Mouse (Mus musculus) liver, embryonic 12.5 days (tissue): Measurements from ENCODE around the gene Ttll12. TPM values are rescaled to one million over a fixed set of nuclear protein-coding genes. Genes with fewer than 3 reads are reported as not detected.

ENCODE experiments used
- ATAC-seq: fragments of 200-750 bp; cut with Nextera tagmentation; 2 replicates; pipeline ENCODE4 v1.8.0; 2017; ENCODE audit warnings: moderate number of reproducible peaks, mild to moderate bottlenecking, moderate library complexity
- H3K27ac ChIP-seq: fragments of 300-500 bp; sonication (generic); 2 replicates; pipeline ENCODE4 v1.5.1; 2016; ENCODE audit warnings: mild to moderate bottlenecking
- H3K27me3 ChIP-seq: fragments of 300-500 bp; sonication (generic); replicated peaks from 2 replicates; pipeline ENCODE4 v1.6.1; 2016; ENCODE audit warnings: mild to moderate bottlenecking, moderate library complexity
- H3K36me3 ChIP-seq: fragments of 300-500 bp; sonication (generic); 2 replicates; pipeline ENCODE4 v1.6.1; 2016; ENCODE audit warnings: mild to moderate bottlenecking, moderate library complexity
- H3K4me1 ChIP-seq: fragments of 300-500 bp; sonication (generic); 2 replicates; pipeline ENCODE4 v1.6.1; 2016
- H3K4me2 ChIP-seq: fragments of 300-500 bp; sonication (generic); 2 replicates; pipeline ENCODE4 v1.6.1; 2016; ENCODE audit warnings: mild to moderate bottlenecking, moderate library complexity
- H3K4me3 ChIP-seq: fragments of 300-500 bp; sonication (generic); 2 replicates; pipeline ENCODE4 v1.5.1; 2016; ENCODE audit warnings: mild to moderate bottlenecking, moderate library complexity
- H3K9ac ChIP-seq: fragments of 300-500 bp; sonication (generic); 2 replicates; pipeline ENCODE4 v1.6.1; 2016; ENCODE audit warnings: mild to moderate bottlenecking, moderate library complexity
- H3K9me3 ChIP-seq: fragments of 300-500 bp; sonication (generic); replicated peaks from 2 replicates; pipeline ENCODE4 v1.6.1; 2016; ENCODE audit warnings: mild to moderate bottlenecking, moderate library complexity
- WGBS: fragments of 180-500 bp; shearing (Covaris S2); methylation state at CpG from one replicate; pipeline ENCODE4 v1.1.7; 2016; ENCODE audit not compliant: insufficient replicate concordance; 5-methylcytosine and 5-hydroxymethylcytosine counted together
- polyA plus RNA-seq: library from polyadenylated mRNA; unstranded; fragments of >200 nt; fragmentation: Nextera tagmentation; extraction: Ambion mirVana; gene quantifications from 2 replicates; pipeline ENCODE4 v1.2.1, GENCODE M21; 2016

Gene Ttll12
- polyA plus RNA-seq, 1 experiment from 2014 or later, result 62.7 TPM

GRCm38 (mm10) chr15:83593189-83593585, 1.8 kb downstream of the Ttll12 start:
- ATAC-seq, result peak; percentile 43
- H3K9me3 ChIP-seq, result no peaks in the 10 kb centered on the region
- peak overlapping the region; percentile 96 for H3K4me2 ChIP-seq
- H3K4me1 ChIP-seq, result peaks cover 61% of the 10 kb centered on the region
- peak overlapping the region; percentile 100 for H3K27ac ChIP-seq
- peaks cover 36% of the 10 kb centered on the region for H3K36me3 ChIP-seq
- H3K4me3 ChIP-seq, result peak overlapping the region; percentile 95
- H3K27me3 ChIP-seq, result no peaks in the 10 kb centered on the region
- peak overlapping the region; percentile 96 for H3K9ac ChIP-seq

- Histone ChIP-seq H3K9ac (peak overlapping the region; percentile 96), H3K27ac (peak overlapping the region; percentile 100), H3K4me1 (peaks cover 61% of the 10 kb centered on the region), H3K27me3 (no peaks in the 10 kb centered on the region), H3K4me3 (peak overlapping the region; percentile 95), H3K9me3 (no peaks in the 10 kb centered on the region), H3K4me2 (peak overlapping the region; percentile 96), H3K36me3 (peaks cover 43% of the 10 kb centered on the region)
- 18% methylated on average over 8 of the region's 8 CpGs for WGBS
- peak; percentile 76 for ATAC-seq
These were observed 2.4 kb downstream of the Ttll12 start for GRCm38 (mm10) chr15:83592260-83593188.

GRCm38 (mm10) chr15:83591758-83592157, 3.2 kb downstream of the Ttll12 start:
- Histone ChIP-seq H3K4me1 (peaks cover 61% of the 10 kb centered on the region), H3K9ac (peak overlapping the region; percentile 96), H3K27me3 (no peaks in the 10 kb centered on the region), H3K4me2 (peak overlapping the region; percentile 96), H3K4me3 (peak overlapping the region; percentile 95), H3K27ac (peak overlapping the region; percentile 100), H3K36me3 (peaks cover 51% of the 10 kb centered on the region), H3K9me3 (peaks cover 2% of the 10 kb centered on the region; the same call in 1 of the 2 replicates)
- no peak for ATAC-seq
- 49% methylated on average over 6 of the region's 6 CpGs for WGBS

- Histone ChIP-seq H3K4me1 (peaks cover 52% of the 10 kb centered on the region), H3K9ac (peak overlapping the region; percentile 96), H3K27ac (peak overlapping the region; percentile 100), H3K27me3 (no peaks in the 10 kb centered on the region), H3K36me3 (peaks cover 60% of the 10 kb centered on the region), H3K4me2 (peak overlapping the region; percentile 96), H3K9me3 (peaks cover 12% of the 10 kb centered on the region), H3K4me3 (0 out of 2 replicates have a peak overlapping the region, but pooled peaks have one; percentile 2)
- WGBS, result 84% methylated on average over 4 of the region's 4 CpGs
- no peak for ATAC-seq
These were observed 4.1 kb downstream of the Ttll12 start for GRCm38 (mm10) chr15:83590841-83591240.

GRCm38 (mm10) chr15:83584741-83585220, 10.2 kb downstream of the Ttll12 start:
- Histone ChIP-seq H3K9me3 (peaks cover 13% of the 10 kb centered on the region), H3K4me2 (no peak overlapping the region), H3K4me1 (peaks cover 23% of the 10 kb centered on the region), H3K27ac (peak overlapping the region; percentile 68), H3K9ac (no peak overlapping the region), H3K36me3 (peaks cover 100% of the 10 kb centered on the region), H3K4me3 (no peak overlapping the region), H3K27me3 (no peaks in the 10 kb centered on the region)
- no peak for ATAC-seq
- 85% methylated on average over 6 of the region's 6 CpGs for WGBS

DNA sequence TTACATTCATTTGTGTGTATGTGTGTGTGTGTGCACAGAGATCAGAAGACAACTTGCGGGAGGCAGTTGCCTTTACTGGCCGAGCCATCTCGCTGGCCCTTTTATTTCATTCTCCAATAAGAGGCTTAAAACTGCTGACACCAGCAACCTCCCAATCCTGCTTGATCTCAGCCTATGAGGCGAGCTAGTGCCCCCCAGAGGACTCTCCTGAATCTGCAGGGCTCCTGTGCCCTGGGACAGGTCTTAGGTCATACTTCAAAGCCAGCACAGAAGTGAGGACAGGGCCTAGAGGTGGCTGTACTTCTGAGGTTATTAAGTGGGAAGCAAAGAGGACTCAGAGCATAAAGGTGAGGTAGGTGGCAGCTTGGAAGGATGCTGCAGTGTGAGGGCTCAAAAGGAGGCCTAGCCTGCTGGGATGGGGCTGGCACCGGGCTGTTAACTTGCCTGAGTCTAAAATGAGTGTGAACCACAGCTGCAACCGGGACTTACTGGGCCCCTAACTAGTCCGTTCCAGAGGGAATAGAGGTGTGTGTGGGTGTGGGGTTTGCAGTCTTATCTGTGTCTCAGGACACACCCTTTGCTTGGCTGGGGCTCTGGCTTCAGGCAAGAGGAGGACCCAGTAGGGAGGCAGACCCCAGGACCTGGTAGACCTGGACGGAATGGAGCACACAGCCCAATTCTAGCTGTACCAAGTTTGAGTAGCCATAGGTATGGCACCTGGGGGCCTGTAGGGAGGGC, 11.4 kb downstream of the Ttll12 start:
- Histone ChIP-seq H3K9ac (peak overlapping the region; percentile 54), H3K27ac (peak overlapping the region; percentile 68; the same call in 1 of the 2 replicates), H3K36me3 (peaks cover 100% of the 10 kb centered on the region), H3K4me2 (peak overlapping the region; percentile 56), H3K4me1 (peaks cover 21% of the 10 kb centered on the region), H3K27me3 (no peaks in the 10 kb centered on the region), H3K4me3 (peak overlapping the region; percentile 2; the same call in 1 of the 2 replicates), H3K9me3 (peaks cover 13% of the 10 kb centered on the region)
- 64% methylated on average over 8 of the region's 8 CpGs for WGBS
- ATAC-seq, result peak; percentile 84

- H3K9ac ChIP-seq, result no peak overlapping the region
- no peak overlapping the region for H3K4me2 ChIP-seq
- peaks cover 13% of the 10 kb centered on the region for H3K9me3 ChIP-seq
- no peak for ATAC-seq
- no peak overlapping the region for H3K4me3 ChIP-seq
- no peaks in the 10 kb centered on the region for H3K27me3 ChIP-seq
- 84% methylated on average over 4 of the region's 4 CpGs for WGBS
- 0 out of 2 replicates have a peak overlapping the region, but pooled peaks have one; percentile 68 for H3K27ac ChIP-seq
- peaks cover 21% of the 10 kb centered on the region for H3K4me1 ChIP-seq
- peaks cover 100% of the 10 kb centered on the region for H3K36me3 ChIP-seq
These were observed 12.0 kb downstream of the Ttll12 start for GRCm38 (mm10) chr15:83582931-83583330.

GRCm38 (mm10) chr15:83576651-83577050, 18.3 kb downstream of the Ttll12 start:
- ATAC-seq, result no peak
- WGBS, result 86% methylated on average over 9 of the region's 9 CpGs
- Histone ChIP-seq H3K27me3 (no peaks in the 10 kb centered on the region), H3K9me3 (no peaks in the 10 kb centered on the region), H3K4me1 (0 out of 2 replicates have a peak, but pooled peaks cover 3% of the 10 kb centered on the region), H3K36me3 (peaks cover 95% of the 10 kb centered on the region), H3K4me3 (no peak overlapping the region), H3K9ac (no peak overlapping the region), H3K4me2 (no peak overlapping the region), H3K27ac (no peak overlapping the region)

GRCm38 (mm10) chr15:83575543-83575942, 19.4 kb downstream of the Ttll12 start:
- Histone ChIP-seq H3K27me3 (no peaks in the 10 kb centered on the region), H3K4me2 (no peak overlapping the region), H3K4me1 (0 out of 2 replicates have a peak, but pooled peaks cover 4% of the 10 kb centered on the region), H3K9me3 (no peaks in the 10 kb centered on the region), H3K4me3 (no peak overlapping the region), H3K9ac (no peak overlapping the region), H3K27ac (peak overlapping the region; percentile 8; the same call in 1 of the 2 replicates), H3K36me3 (peaks cover 90% of the 10 kb centered on the region)
- WGBS, result 90% methylated on average over 8 of the region's 8 CpGs
- ATAC-seq, result no peak

GRCm38 (mm10) chr15:83574731-83575351, 20.1 kb downstream of the Ttll12 start:
- ATAC-seq, result no peak
- no peak overlapping the region for H3K9ac ChIP-seq
- WGBS, result 74% methylated on average over 6 of the region's 6 CpGs
- peaks cover 10% of the 10 kb centered on the region for H3K4me1 ChIP-seq
- no peaks in the 10 kb centered on the region for H3K27me3 ChIP-seq
- no peaks in the 10 kb centered on the region for H3K9me3 ChIP-seq
- H3K27ac ChIP-seq, result peak overlapping the region; percentile 50
- no peak overlapping the region for H3K4me3 ChIP-seq
- H3K4me2 ChIP-seq, result no peak overlapping the region
- peaks cover 83% of the 10 kb centered on the region for H3K36me3 ChIP-seq

GRCm38 (mm10) chr15:83573606-83574005, 21.4 kb downstream of the Ttll12 start:
- no peak for ATAC-seq
- Histone ChIP-seq H3K27ac (no peak overlapping the region), H3K36me3 (peaks cover 70% of the 10 kb centered on the region), H3K9ac (no peak overlapping the region), H3K27me3 (no peaks in the 10 kb centered on the region), H3K4me2 (no peak overlapping the region), H3K4me1 (peaks cover 20% of the 10 kb centered on the region), H3K9me3 (no peaks in the 10 kb centered on the region), H3K4me3 (no peak overlapping the region)
- 90% methylated on average over 12 of the region's 12 CpGs for WGBS
